8 mouse cellular contexts compared by ENCODE assay signal in genomic region chr2:30796382-30796781, GRCm38 (mm10). TPM values are rescaled to one million over a fixed set of nuclear protein-coding genes. Genes with fewer than 3 reads are reported as not detected.
DNase-seq lines count a peak whose midpoint lies in the region; ATAC-seq lines count a peak whose summit lies in the region.

No protein-coding gene starts in this region.

- peak overlapping the region; percentile 18 for H3K4me3 ChIP-seq in hindbrain, embryonic 15.5 days

- H3K36me3 ChIP-seq in hindbrain, embryonic 15.5 days = no peaks in the 10 kb centered on the region

- peaks cover 5% of the 10 kb centered on the region; the same call in 1 of the 2 replicates for H3K27me3 ChIP-seq in hindbrain, embryonic 15.5 days

- ATAC-seq in hindbrain, embryonic 15.5 days (ENCODE audit: low FRiP score, low read depth) = peak; percentile 85

- no peaks in the 10 kb centered on the region for H3K9me3 ChIP-seq in hindbrain, embryonic 15.5 days

- H3K4me1 ChIP-seq in hindbrain, embryonic 15.5 days (replicated peaks) = peaks cover 43% of the 10 kb centered on the region

- H3K27ac ChIP-seq in hindbrain, embryonic 15.5 days (replicated peaks) = peak overlapping the region; percentile 70

- DNase-seq in Muller cell, postnatal 12 days (ENCODE audit: inconsistent ontology term) = peak; percentile 98
- peak; percentile 74 to 79 for DNase-seq in cerebellum, postnatal 14 days
- peak; percentile 69 for DNase-seq in gastrocnemius, adult 18-20 months (ENCODE audit: low spot score)
- DNase-seq in left cerebral cortex, adult 11 months (ENCODE audit: low spot score) = peak; percentile 93
- peak; percentile 83 for DNase-seq in lung, postnatal 25 days (ENCODE audit: low spot score)
- DNase-seq in ovary, postnatal 36 days (ENCODE audit: low spot score) = peak; percentile 78
- DNase-seq in thymus, postnatal 36 days = peak; percentile 72 to 85

- peak overlapping the region; percentile 18; the same call in 1 of the 2 replicates for H3K9ac ChIP-seq in hindbrain, embryonic 15.5 days

- H3K4me2 ChIP-seq in hindbrain, embryonic 15.5 days = peak overlapping the region; percentile 51

- WGBS in hindbrain, embryonic 15.5 days = 4% methylated on average over 11 of the region's 11 CpGs

RNA-seq across cellular contexts. Expression of gene 1700001O22Rik, which starts 7.1 kb away (rescaled TPM):
- 1 to 10 TPM; 2.4 to 8.2 TPM for total RNA-seq in gastrocnemius, adult 18-20 months (2021)
- polyA plus RNA-seq in hindbrain, embryonic 15.5 days (2015; fragmentation: Nextera tagmentation; extraction: Ambion mirVana) = 1.3 and 1.8 TPM in 2 replicates

RNA-seq across cellular contexts. Expression of gene Ntmt1, which starts 11.2 kb away (rescaled TPM):
- 10 to 100 TPM; 10.6 to 11.3 TPM for total RNA-seq in gastrocnemius, adult 18-20 months (2021)
- polyA plus RNA-seq in hindbrain, embryonic 15.5 days (2015; fragmentation: Nextera tagmentation; extraction: Ambion mirVana) = 99.8 and 110 TPM in 2 replicates

RNA-seq across cellular contexts. Expression of gene Asb6, which starts 33.8 kb away (rescaled TPM):
- total RNA-seq in gastrocnemius, adult 18-20 months (2021) = 1 to 10 TPM; 7.2 to 9.7 TPM
- polyA plus RNA-seq in hindbrain, embryonic 15.5 days (2015; fragmentation: Nextera tagmentation; extraction: Ambion mirVana) = 43.3 and 44.5 TPM in 2 replicates

RNA-seq across cellular contexts. Expression of gene Prrx2, which starts 38.4 kb away (rescaled TPM):
- total RNA-seq in gastrocnemius, adult 18-20 months (2021) = 1 to 10 TPM; 1.9 TPM
- 1.9 and 2.4 TPM in 2 replicates for polyA plus RNA-seq in hindbrain, embryonic 15.5 days (2015; fragmentation: Nextera tagmentation; extraction: Ambion mirVana)

Comparison
In these comparisons a context has a peak if more than half of its experiments do, and no peak if none do; other contexts are left out.
1. Peak in every context shown above with its lines: DNase-seq, ATAC-seq, H3K4me3 ChIP-seq and H3K27ac ChIP-seq.